11 mouse cellular contexts compared by ENCODE assay signal in the genomic region with DNA sequence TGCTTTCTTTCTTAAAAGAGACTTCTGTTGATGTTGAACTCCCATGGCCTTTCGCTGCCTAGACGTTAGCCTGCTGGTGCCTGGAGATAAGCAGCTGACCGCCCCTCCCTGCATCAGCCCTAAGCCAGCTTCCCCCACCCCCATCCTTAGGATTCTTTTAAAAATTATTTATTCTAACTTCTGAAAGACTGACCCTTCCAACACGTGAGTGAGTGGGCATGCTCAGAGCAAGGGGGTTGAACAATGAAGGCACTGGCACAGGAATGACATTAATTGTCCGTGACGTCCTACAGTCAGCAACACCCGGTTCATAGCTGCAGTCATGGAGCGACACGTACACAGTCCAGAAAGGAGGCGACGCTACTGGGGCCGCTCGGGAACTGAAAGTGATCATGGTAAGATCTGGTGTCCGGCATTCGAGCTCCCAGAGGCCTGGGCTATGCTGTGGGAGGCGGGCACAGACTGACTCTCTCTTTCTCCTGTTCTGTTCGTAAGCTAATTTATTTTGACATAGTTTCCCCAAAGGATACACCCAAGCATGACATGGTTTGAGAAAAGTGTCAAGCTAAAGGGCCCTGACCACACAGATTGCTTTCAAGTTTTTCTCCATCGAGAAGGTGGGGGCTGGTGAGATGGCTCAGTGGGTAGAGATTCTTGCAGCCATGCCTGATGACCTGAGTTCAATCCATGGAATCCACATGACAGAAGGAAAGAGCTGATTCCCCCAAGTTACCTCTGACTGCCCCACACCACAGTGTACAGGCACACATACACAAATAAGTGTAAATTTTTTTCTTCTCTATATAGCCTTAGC. TPM values are rescaled to one million over a fixed set of nuclear protein-coding genes. Genes with fewer than 3 reads are reported as not detected.
A peak's percentile ranks its signal among the peaks of the same experiment; 100 is the strongest.
DNase-seq lines count a peak whose midpoint lies in the region; ATAC-seq lines count a peak whose summit lies in the region.
"Had no signal": no experiment of that assay in that cellular context is flagged by ENCODE, and none has a peak within 500 bp of the region (broad histone marks: within the 10 kb centered on the region; RNA-seq: fewer than 3 reads in every experiment).

No protein-coding gene starts in this region.

- H3K27ac ChIP-seq in heart, embryonic 10.5 days, result peak overlapping the region; percentile 60
- H3K27ac ChIP-seq in neural tube, embryonic 13.5 days (replicated peaks), result 0 out of 2 replicates have a peak overlapping the region, but pooled peaks have one; percentile 33
- H3K27ac ChIP-seq in forebrain, embryonic 15.5 days (replicated peaks), result no peak overlapping the region
- H3K27ac ChIP-seq: limb, embryonic 15.5 days had no signal

- H3K9ac ChIP-seq in neural tube, embryonic 13.5 days, result no peak overlapping the region
- H3K9ac ChIP-seq in forebrain, embryonic 15.5 days (replicated peaks), result no peak overlapping the region
- H3K9ac ChIP-seq: limb, embryonic 15.5 days had no signal

- no peak overlapping the region for H3K4me2 ChIP-seq in neural tube, embryonic 13.5 days
- no peak overlapping the region for H3K4me2 ChIP-seq in forebrain, embryonic 15.5 days (replicated peaks)
- H3K4me2 ChIP-seq: limb, embryonic 15.5 days had no signal

- no peaks in the 10 kb centered on the region for H3K27me3 ChIP-seq in heart, embryonic 10.5 days (ENCODE audit: insufficient read depth, poor library complexity, severe bottlenecking)
- no peaks in the 10 kb centered on the region for H3K27me3 ChIP-seq in neural tube, embryonic 13.5 days
- no peaks in the 10 kb centered on the region for H3K27me3 ChIP-seq in forebrain, embryonic 15.5 days
- H3K27me3 ChIP-seq: limb, embryonic 15.5 days had no signal

- no peak overlapping the region for H3K4me3 ChIP-seq in heart, embryonic 10.5 days
- no peak overlapping the region for H3K4me3 ChIP-seq in neural tube, embryonic 13.5 days
- no peak overlapping the region for H3K4me3 ChIP-seq in forebrain, embryonic 15.5 days
- H3K4me3 ChIP-seq: limb, embryonic 15.5 days had no signal

- H3K9me3 ChIP-seq in heart, embryonic 10.5 days, result no peaks in the 10 kb centered on the region
- no peaks in the 10 kb centered on the region for H3K9me3 ChIP-seq in neural tube, embryonic 13.5 days
- no peaks in the 10 kb centered on the region for H3K9me3 ChIP-seq in forebrain, embryonic 15.5 days
- H3K9me3 ChIP-seq: limb, embryonic 15.5 days had no signal

- intact Hi-C loops in heart, postnatal 36 days (cut with DNase I), result loop anchor here (10.0 kb wide), 1 partner anchor 1000 kb away; no protein-coding TSS in a partner anchor

- H3K36me3 ChIP-seq in heart, embryonic 10.5 days, result peaks cover 30% of the 10 kb centered on the region
- H3K36me3 ChIP-seq in neural tube, embryonic 13.5 days, result peaks cover 50% of the 10 kb centered on the region
- H3K36me3 ChIP-seq in forebrain, embryonic 15.5 days, result 0 out of 2 replicates have a peak, but pooled peaks cover 3% of the 10 kb centered on the region

- H3K4me1 ChIP-seq in heart, embryonic 10.5 days, result no peaks in the 10 kb centered on the region; the same call in 1 of the 2 replicates
- peaks cover 36% of the 10 kb centered on the region for H3K4me1 ChIP-seq in neural tube, embryonic 13.5 days (replicated peaks)
- H3K4me1 ChIP-seq in forebrain, embryonic 15.5 days, result peaks cover 22% of the 10 kb centered on the region

- no peak for ATAC-seq in neural tube, embryonic 13.5 days (ENCODE audit: low read depth)
- peak; percentile 85 for ATAC-seq in megakaryocyte-erythroid progenitor cell, adult 5-6 weeks (replicated peaks; ENCODE audit: low FRiP score, low TSS enrichment, poor library complexity, severe bottlenecking)
- ATAC-seq in forebrain, embryonic 15.5 days (replicated peaks), result no peak
- no peak for ATAC-seq in cerebellum, adult (ENCODE audit: insufficient number of reproducible peaks, low FRiP score, low TSS enrichment)
- ATAC-seq: inflammation-experienced regulatory T-cells, adult 6 months had no signal

- WGBS in heart, embryonic 10.5 days, result 56% methylated on average over 18 of the region's 18 CpGs
- 65% methylated on average over 18 of the region's 18 CpGs for whole genome bisulfite sequencing in neural tube, embryonic 13.5 days
- 78% methylated on average over 18 of the region's 18 CpGs for WGBS in forebrain, embryonic 15.5 days

- peak; percentile 88 for DNase-seq in heart, embryonic 10.5 days (ENCODE audit: low spot score)
- DNase-seq in heart, postnatal 36 days, result no peak
- no peak for DNase-seq in neural tube, embryonic 10.5 days (ENCODE audit: extremely low spot score, low spot score)
- DNase-seq in gastrocnemius, postnatal 4 days (ENCODE audit: low spot score in 2 of 2), result no peak

RNA-seq across cellular contexts. Expression of a gene that starts 25.8 kb away (rescaled TPM):
- not detected in 2 replicates for polyA plus RNA-seq in heart, embryonic 10.5 days (2016; fragmentation: Nextera tagmentation; extraction: Ambion mirVana)
- total RNA-seq in heart, postnatal 36 days (2021), result not detected
- polyA plus RNA-seq in neural tube, embryonic 13.5 days (2015; fragmentation: Nextera tagmentation; extraction: Ambion mirVana), result not detected in 2 replicates
- not detected in 2 replicates for total RNA-seq in megakaryocyte-erythroid progenitor cell, adult 5-6 weeks (2014; fragmentation: Nextera tagmentation)
- not detected in 2 replicates for total RNA-seq in megakaryocyte-erythroid progenitor cell, adult 5-6 weeks (2017)
- not detected in 2 replicates for polyA plus RNA-seq in forebrain, embryonic 15.5 days (2015; fragmentation: Nextera tagmentation; extraction: Ambion mirVana)
- not detected for total RNA-seq in gastrocnemius, postnatal 4 days (2021)
- polyA plus RNA-seq: inflammation-experienced regulatory T-cells, adult 6 months; limb, embryonic 15.5 days; small intestine, adult 2 months had no signal
